Mouse (Mus musculus) lung, adult 2 months (tissue): ENCODE data around the gene Plxna4. TPM values are rescaled to one million over a fixed set of nuclear protein-coding genes. Genes with fewer than 3 reads are reported as not detected.

ENCODE experiments used
- DNase-seq: peaks from one replicate; pipeline ENCODE4 v3.0.0; 2022
- H3K4me1 ChIP-seq: fragments of 200-500 bp; 2 replicates; pipeline ENCODE4 v1.6.1; 2011; ENCODE audit warnings: low read length; ENCODE audit not compliant: control insufficient read depth, insufficient read depth
- H3K4me3 ChIP-seq: fragments of 200-500 bp; replicated peaks from 2 replicates; pipeline ENCODE3; 2011; ENCODE audit warnings: low read depth, mild to moderate bottlenecking, control low read depth, low read length; ENCODE audit errors: extremely low read depth
- CTCF ChIP-seq: fragments of 200-500 bp; IDR thresholded peaks from 2 replicates; pipeline ENCODE4 v1.5.1; 2011; ENCODE audit warnings: mild to moderate bottlenecking, low read length, control low read depth; ENCODE audit not compliant: insufficient read depth
- POLR2A ChIP-seq: fragments of 200-500 bp; IDR thresholded peaks from 2 replicates; pipeline ENCODE4 v1.6.1; 2011; ENCODE audit warnings: low read depth, mild to moderate bottlenecking, control low read depth, low read length, borderline replicate concordance; ENCODE audit errors: extremely low read depth
- WGBS: fragments of 180-500 bp; shearing (Covaris S2); methylation state at CpG from one replicate; pipeline ENCODE4 v1.1.7; 2018; 5-methylcytosine and 5-hydroxymethylcytosine counted together
- polyA plus RNA-seq: library from polyadenylated mRNA; depleted of rRNA; stranded (reverse); fragments of >200 nt; gene quantifications from 2 replicates; pipeline ENCODE4 v1.2.3, GENCODE M21; 2012

The Plxna4 gene
- polyA plus RNA-seq, 1 experiment, result 7.4 TPM

- DNase-seq, result no peak
- no peak for TF ChIP-seq CTCF
- TF ChIP-seq POLR2A, result no peak
Observed at GRCm38 (mm10) chr6:32348126-32348525, 239.9 kb downstream of the Plxna4 start.

GRCm38 (mm10) chr6:32346015-32346414, 242.0 kb downstream of the Plxna4 start:
- TF ChIP-seq CTCF (no peak), POLR2A (no peak)
- H3K4me3 ChIP-seq, result no peak overlapping the region
- peaks cover 6% of the 10 kb centered on the region for H3K4me1 ChIP-seq
- no peak for DNase-seq
- WGBS, result 68% methylated on average over 2 of the region's 2 CpGs

More at GRCm38 (mm10) chr6:32348126-32348525, 239.9 kb downstream of the Plxna4 start:
- WGBS, result 42% methylated on average over 6 of the region's 6 CpGs
- Histone ChIP-seq H3K4me1 (peaks cover 6% of the 10 kb centered on the region), H3K4me3 (no peak overlapping the region)

GRCm38 (mm10) chr6:32342727-32343126, 245.3 kb downstream of the Plxna4 start:
- Histone ChIP-seq H3K4me1 (peaks cover 2% of the 10 kb centered on the region), H3K4me3 (no peak overlapping the region)
- WGBS, result 89% methylated on average over 8 of the region's 8 CpGs
- no peak for DNase-seq
- TF ChIP-seq POLR2A, result no peak
- no peak for TF ChIP-seq CTCF

- no peak for TF ChIP-seq POLR2A
- TF ChIP-seq CTCF, result no peak
- Histone ChIP-seq H3K4me3 (no peak overlapping the region), H3K4me1 (peaks cover 2% of the 10 kb centered on the region; the same call in 1 of the 2 replicates)
- 82% methylated on average over 6 of the region's 6 CpGs for WGBS
- no peak for DNase-seq
Observed at GRCm38 (mm10) chr6:32342272-32342671, 245.7 kb downstream of the Plxna4 start.

- 49% methylated on average over 8 of the region's 8 CpGs for WGBS
- no peak for DNase-seq
- H3K4me3 ChIP-seq, result no peak overlapping the region
- no peaks in the 10 kb centered on the region for H3K4me1 ChIP-seq
- TF ChIP-seq POLR2A, result no peak
- no peak for TF ChIP-seq CTCF
Observed at GRCm38 (mm10) chr6:32338416-32338943, 249.5 kb downstream of the Plxna4 start.

GRCm38 (mm10) chr6:32331281-32331680, 256.7 kb downstream of the Plxna4 start:
- no peak overlapping the region for H3K4me3 ChIP-seq
- TF ChIP-seq CTCF (no peak), POLR2A (no peak)

GRCm38 (mm10) chr6:32330034-32330795, 257.8 kb downstream of the Plxna4 start:
- WGBS, result 75% methylated on average over 9 of the region's 9 CpGs
- TF ChIP-seq CTCF (no peak), POLR2A (no peak)
- DNase-seq, result no peak
- Histone ChIP-seq H3K4me3 (no peak overlapping the region), H3K4me1 (no peaks in the 10 kb centered on the region)

More at GRCm38 (mm10) chr6:32331281-32331680, 256.7 kb downstream of the Plxna4 start:
- no peaks in the 10 kb centered on the region for H3K4me1 ChIP-seq
- DNase-seq, result no peak

GRCm38 (mm10) chr6:32328028-32328427, 260.0 kb downstream of the Plxna4 start:
- Histone ChIP-seq H3K4me1 (no peaks in the 10 kb centered on the region; the same call in 1 of the 2 replicates), H3K4me3 (no peak overlapping the region)
- DNase-seq, result peak; percentile 78
- TF ChIP-seq CTCF (peak; percentile 94), POLR2A (no peak)
- 2% methylated on average over 8 of the region's 8 CpGs for WGBS

- DNase-seq, result no peak
- no peaks in the 10 kb centered on the region; the same call in 1 of the 2 replicates for H3K4me1 ChIP-seq
- TF ChIP-seq POLR2A, result no peak
- no peak for TF ChIP-seq CTCF
- WGBS, result 45% methylated on average over 5 of the region's 5 CpGs
- H3K4me3 ChIP-seq, result no peak overlapping the region
Observed at GRCm38 (mm10) chr6:32327173-32327572, 260.8 kb downstream of the Plxna4 start.

GRCm38 (mm10) chr6:32326406-32326805, 261.6 kb downstream of the Plxna4 start:
- H3K4me1 ChIP-seq, result no peaks in the 10 kb centered on the region; the same call in 1 of the 2 replicates
- TF ChIP-seq POLR2A (no peak), CTCF (no peak)
- H3K4me3 ChIP-seq, result no peak overlapping the region
- WGBS, result 90% methylated on average over 5 of the region's 5 CpGs
- DNase-seq, result no peak
